Mouse (Mus musculus) embryo, embryonic 10 days (tissue): Measurements from ENCODE around the gene Zbtb48.
A peak's percentile ranks its signal among the peaks of the same experiment; 100 is the strongest.

Experiments used
- DNase-seq: peaks from one replicate; pipeline ENCODE4 v3.0.0-alpha.2; 2015; ENCODE audit warnings: low spot score

Gene Zbtb48

GRCm38 (mm10) chr4:152029087-152029486, 1.6 kb upstream of the Zbtb48 start:
- no peak for DNase-seq

- no peak for DNase-seq
Observed at GRCm38 (mm10) chr4:152028456-152028855, 985 bp upstream of the Zbtb48 start.

DNA sequence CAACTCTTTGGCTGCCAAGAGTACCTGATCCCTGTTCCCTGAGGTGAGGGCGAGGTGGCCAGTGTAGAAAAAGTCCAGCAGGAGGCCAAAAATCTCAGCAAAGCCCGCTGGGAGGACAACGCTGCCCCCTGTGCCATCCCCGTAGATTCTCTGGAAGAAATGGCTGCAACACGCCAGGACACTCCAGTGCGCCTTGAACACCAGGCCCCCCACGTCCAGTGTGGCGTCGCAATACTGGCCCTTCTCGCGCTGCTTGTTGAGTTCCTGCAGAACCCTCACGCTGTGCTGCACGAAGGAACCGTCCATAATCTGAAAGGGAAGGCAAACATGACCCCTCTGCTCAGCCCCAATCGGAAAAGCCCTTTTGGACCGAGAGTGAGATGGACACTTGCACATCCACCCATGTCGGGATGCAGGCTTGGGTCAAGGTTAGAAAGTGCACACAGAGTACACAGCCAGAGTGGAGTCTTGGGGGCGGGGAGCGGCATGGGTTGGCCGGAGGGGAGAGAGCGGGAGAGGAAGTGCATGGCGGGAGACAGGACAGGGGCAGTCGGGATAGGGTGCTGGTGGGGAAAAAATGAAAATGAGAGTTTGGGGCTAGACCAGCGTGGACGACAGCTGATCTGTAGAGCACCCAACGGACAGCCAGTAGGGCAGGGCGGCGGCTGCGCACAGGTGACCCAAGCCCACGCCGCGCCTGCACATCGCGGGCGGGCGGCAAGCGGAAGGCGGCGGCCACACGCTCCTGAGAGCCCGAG, 541 bp downstream of the Zbtb48 start:
- peak; percentile 40 for DNase-seq

DNA sequence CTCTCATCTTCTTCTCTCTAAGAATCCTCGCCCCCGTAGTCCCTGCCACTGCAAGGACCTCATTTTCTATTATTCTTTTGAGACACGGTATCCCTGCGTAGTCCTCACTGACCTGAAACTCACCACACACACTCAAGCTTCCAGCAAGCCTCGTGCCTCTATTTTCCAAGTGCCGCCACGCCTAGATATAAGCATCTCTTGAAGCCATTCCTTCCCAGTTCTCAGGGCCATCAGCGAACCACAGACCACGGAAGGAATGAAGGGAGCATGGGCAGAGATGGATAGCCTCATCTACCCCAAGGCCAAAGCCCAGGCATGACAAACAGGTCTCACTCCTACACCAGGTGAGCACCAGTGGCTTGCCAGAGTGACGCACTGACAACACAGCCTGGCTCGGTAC, 2.9 kb downstream of the Zbtb48 start:
- no peak for DNase-seq

DNA sequence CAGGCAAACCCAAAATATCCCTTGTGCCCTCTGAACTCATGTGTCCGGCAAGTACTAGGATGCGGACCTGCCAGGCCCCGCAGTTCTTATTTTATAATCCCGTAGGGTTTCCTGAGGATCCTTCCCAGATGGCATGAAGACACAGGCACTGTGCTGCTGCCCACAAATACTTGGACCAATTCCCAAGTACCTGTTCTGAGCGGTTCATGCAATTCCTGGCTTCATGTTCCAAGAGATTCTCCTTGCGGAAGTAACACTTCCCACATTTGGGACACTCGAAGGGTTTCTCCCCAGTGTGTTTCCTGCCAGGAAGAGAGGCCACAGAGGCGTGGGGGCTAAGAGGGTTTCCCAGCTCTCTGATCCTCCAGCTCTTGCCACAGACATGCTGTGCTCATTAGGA, 5.0 kb downstream of the Zbtb48 start:
- no peak for DNase-seq

DNA sequence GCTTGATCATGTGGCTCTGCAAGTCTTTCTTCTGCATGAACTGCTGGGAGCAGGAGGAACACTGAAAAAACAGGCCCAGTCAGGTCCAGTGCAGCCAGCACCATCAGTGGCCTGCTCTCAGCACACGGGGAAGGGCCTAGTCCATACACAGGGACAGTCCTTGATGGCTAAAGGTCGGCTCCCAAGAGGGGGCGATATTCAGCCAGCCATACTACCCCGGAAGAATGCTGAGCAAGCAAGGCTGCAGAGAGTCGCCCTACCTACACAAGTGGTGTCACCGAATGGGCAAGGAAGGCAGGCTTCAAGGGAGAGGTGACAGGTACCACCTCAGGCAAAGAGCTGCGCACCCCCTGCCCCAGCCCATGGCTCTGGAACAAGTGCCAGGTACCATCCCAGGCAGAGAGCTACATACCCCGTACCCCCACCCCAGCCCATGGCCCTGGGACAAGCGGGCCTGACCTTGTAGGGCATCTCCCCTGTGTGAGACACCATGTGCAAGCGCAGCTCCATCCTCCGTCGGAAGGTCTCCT, 5.8 kb downstream of the Zbtb48 start:
- no peak for DNase-seq

DNA sequence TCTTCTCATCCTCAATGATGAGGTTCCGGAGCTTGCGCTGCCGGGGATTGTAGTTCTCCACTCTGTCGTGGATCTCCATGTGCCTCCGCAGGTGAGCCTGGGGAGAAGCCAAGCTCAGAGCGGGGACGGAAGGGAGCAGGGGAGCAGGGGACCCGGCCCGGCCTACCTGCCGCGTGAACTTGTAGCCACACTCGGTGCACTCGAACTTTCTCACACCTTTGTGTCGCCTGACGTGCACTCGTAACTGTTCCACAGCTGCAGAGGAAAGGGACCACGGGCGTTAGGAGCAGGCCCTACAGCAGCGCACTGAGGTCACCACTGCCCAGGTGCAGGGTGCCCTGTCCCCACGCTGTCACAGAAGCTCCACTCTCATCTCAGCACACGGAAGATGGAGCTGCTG, 7.4 kb downstream of the Zbtb48 start:
- DNase-seq, result no peak

DNA sequence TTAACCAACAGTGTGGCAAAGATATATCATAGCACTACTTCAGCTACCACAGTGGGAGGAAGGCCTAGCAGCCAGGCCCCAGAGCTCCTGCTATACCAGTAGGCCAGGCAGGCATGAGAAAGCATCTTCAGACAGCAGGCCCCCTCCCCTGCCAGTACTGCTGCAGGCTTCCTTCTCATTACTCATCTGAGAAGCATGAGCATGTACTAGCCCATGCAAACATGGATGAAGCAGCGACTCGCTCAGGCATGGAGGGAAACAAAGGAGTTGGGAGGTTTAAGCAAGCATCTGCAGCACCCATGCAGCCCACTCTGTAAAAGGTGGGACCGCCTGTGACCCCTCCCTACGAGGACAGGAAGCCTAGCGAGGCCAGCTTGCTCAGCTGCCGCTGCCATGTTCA, 8.4 kb downstream of the Zbtb48 start:
- no peak for DNase-seq

- DNase-seq, result no peak
Observed at GRCm38 (mm10) chr4:152013036-152013813, 14.2 kb downstream of the Zbtb48 start.

GRCm38 (mm10) chr4:152012109-152012508, 15.4 kb downstream of the Zbtb48 start:
- DNase-seq, result no peak

DNA sequence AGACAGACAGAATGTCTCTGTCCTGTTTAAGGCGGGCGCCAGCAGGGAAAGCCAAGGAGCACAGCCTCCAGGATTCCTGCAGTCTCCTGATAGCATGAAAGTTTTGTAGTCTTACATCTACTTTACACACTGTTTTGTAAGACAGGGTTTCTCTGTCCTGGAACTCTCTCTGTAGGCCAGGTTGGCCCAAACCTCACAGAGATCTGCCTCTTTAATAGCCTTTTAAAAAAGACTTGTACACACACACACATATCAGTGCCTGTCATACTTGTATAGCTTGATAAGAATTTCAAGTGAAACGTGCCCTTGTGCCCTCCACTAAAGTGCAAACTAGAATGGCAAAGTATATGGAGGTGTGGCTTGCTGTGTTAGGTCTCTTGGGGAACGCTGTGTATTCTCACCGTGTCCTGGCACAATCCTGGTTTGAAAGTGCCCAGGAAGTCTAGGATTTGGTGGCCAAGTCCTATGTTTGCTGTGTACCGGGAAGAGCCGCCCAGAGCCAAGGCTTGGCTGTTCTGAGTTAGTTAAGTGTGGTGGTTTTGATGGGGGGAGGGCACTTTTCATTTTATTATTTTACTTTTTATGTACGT, 16.2 kb downstream of the Zbtb48 start:
- no peak for DNase-seq

DNA sequence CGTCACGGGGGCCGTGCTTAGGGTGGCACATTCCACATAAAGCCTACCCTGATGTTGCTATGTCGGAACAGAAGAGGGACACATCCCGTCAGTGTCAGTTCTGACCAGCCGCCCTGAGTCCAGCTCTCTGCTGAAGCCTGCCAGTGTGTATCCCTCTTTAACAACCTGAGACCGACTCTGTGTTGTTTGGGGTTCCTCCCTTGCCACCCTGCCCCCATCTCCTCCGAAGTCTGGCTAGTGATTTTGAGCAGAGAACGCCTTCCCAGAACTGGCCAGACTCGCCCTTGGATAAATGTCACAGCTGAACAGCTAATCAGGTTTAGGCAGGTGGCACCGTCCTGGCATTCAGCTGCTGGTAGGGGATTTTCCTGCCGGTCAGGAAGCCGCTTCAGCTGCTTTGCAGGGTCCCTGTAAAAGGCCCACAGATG, 16.8 kb downstream of the Zbtb48 start:
- DNase-seq, result no peak

GRCm38 (mm10) chr4:152010091-152010706, 17.3 kb downstream of the Zbtb48 start:
- peak; percentile 50 for DNase-seq

DNA sequence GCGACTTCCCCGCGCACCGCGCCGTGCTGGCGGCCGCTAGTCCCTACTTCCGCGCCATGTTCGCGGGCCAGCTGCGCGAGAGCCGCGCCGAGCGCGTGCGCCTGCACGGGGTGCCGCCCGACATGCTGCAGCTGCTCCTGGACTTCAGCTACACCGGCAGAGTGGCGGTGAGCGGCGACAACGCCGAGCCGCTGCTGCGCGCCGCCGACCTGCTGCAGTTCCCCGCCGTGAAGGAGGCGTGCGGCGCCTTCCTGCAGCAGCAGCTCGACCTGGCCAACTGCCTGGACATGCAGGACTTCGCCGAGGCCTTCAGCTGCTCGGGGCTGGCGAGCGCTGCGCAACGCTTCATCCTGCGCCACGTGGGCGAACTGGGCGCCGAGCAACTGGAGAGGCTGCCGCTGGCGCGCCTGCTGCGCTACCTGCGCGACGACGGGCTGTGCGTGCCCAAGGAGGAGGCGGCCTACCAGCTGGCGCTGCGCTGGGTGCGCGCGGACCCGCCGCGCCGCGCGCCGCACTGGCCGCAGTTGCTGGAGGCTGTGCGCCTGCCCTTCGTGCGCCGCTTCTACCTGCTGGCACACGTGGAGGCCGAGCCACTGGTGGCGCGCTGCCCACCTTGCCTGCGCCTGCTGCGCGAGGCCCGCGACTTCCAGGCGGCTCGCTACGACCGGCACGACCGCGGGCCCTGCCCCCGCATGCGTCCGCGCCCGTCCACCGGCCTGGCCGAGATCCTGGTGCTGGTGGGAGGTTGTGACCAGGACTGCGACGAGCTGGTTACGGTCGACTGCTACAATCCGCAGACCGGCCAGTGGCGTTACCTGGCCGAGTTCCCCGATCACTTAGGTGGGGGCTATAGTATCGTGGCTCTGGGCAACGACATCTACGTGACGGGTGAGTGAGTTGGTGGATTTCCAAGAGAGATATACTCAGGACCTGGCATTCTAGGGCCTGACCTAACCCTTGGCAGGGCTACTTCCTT, 18.1 kb downstream of the Zbtb48 start:
- peak; percentile 62 for DNase-seq

- peak; percentile 97 for DNase-seq
Observed at GRCm38 (mm10) chr4:152008622-152009075, 18.8 kb downstream of the Zbtb48 start, which contains the start of gene Klhl21. TSS of gene Klhl21 (plus strand) at chr4:152008803.

DNA sequence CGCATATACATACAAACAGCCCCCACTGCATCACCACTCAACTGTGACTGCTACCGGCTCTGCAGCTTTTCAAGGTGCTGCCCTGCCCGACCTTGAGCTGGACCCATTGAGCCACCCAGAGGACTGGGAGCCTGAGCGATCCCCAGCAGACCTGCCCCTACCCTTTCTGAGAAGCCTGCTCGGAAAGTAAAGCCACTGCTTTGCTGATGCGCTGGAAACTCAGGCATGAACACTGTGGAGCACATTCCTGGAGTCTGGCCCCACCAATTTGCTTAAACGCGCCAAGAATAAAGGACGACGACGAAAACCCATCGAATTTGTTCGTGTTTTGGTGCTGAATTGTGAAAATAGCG, 19.3 kb downstream of the Zbtb48 start:
- no peak for DNase-seq

GRCm38 (mm10) chr4:152007481-152008147, 19.9 kb downstream of the Zbtb48 start:
- peak; percentile 64 for DNase-seq

DNA sequence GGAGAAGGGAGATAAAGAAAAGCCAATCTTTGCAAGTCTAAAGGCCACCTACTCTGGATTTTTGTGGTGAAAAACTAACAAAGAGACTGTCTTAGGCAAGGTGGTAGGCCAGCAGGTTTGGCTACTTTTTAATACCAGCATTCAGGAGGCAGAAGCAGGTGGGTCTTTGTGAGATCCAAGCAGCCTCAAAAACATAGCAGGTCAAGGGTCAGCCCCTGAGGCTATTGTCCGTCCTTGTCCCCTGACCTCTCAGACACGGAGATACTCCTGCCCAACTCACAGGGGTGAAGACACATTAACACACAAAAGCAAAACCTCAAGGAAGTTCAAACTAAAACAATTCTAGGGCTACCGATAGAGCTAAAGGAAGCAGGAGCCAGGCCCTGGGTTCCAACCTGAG, 20.7 kb downstream of the Zbtb48 start:
- DNase-seq, result no peak

DNA sequence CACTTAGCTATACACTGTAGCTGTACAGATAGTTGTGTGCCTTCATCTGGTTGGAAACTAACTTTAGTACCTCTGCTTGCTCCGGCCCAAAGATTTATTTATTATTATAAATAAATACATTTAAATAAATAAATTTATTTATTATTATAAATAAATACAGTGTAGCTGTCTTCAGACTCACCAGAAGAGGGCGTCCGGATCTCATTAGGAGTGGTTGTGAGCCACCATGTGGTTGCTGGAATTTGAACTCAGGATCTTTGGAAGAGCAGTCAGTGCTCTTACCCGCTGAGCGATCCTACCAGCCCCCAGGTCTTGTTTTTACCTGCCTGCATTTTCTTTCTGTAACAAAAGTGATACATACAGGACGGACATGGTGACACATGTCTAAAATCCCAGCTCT, 21.3 kb downstream of the Zbtb48 start:
- DNase-seq, result no peak

- no peak for DNase-seq
Observed at GRCm38 (mm10) chr4:152002063-152002462, 25.4 kb downstream of the Zbtb48 start.
